In genomic region chr12:16034691-16035515, GRCm38 (mm10) we compare ENCODE assay signal across 13 mouse cellular contexts.
"Had no signal": no experiment of that assay in that cellular context is flagged by ENCODE, and none has a peak within 500 bp of the region (broad histone marks: within the 10 kb centered on the region; RNA-seq: fewer than 3 reads in every experiment).

No protein-coding gene starts in this region.

- H3K4me3 ChIP-seq: intestine, embryonic 15.5 days; limb, embryonic 15.5 days; liver, embryonic 13.5 days; midbrain, embryonic 12.5 days; neural tube, embryonic 13.5 days had no signal

- H3K9me3 ChIP-seq: intestine, embryonic 15.5 days; limb, embryonic 15.5 days; liver, embryonic 13.5 days; midbrain, embryonic 12.5 days; neural tube, embryonic 13.5 days had no signal

- H3K27ac ChIP-seq: intestine, embryonic 15.5 days; limb, embryonic 15.5 days; liver, embryonic 13.5 days; midbrain, embryonic 12.5 days; neural tube, embryonic 13.5 days had no signal

- H3K27me3 ChIP-seq: intestine, embryonic 15.5 days; limb, embryonic 15.5 days; liver, embryonic 13.5 days; midbrain, embryonic 12.5 days; neural tube, embryonic 13.5 days had no signal

- ATAC-seq: intestine, embryonic 15.5 days; midbrain, embryonic 16.5 days had no signal

- H3K4me1 ChIP-seq: intestine, embryonic 15.5 days; limb, embryonic 15.5 days; midbrain, embryonic 12.5 days; neural tube, embryonic 13.5 days had no signal

- H3K36me3 ChIP-seq: intestine, embryonic 15.5 days; limb, embryonic 15.5 days; liver, embryonic 13.5 days; midbrain, embryonic 12.5 days; neural tube, embryonic 13.5 days had no signal

- H3K4me2 ChIP-seq: intestine, embryonic 15.5 days; limb, embryonic 15.5 days; liver, embryonic 13.5 days; midbrain, embryonic 12.5 days; neural tube, embryonic 13.5 days had no signal

- H3K9ac ChIP-seq: intestine, embryonic 15.5 days; limb, embryonic 15.5 days; liver, embryonic 13.5 days; midbrain, embryonic 12.5 days; neural tube, embryonic 13.5 days had no signal

- DNase-seq: left cerebral cortex, postnatal 4 days; liver, embryonic 13.5 days; lung, adult 18-20 months; retina, postnatal 1 day; right cerebral cortex, postnatal 4 days; spleen, adult 18-20 months; thymus, adult 18-20 months; thymus, postnatal 14 days had no signal
